Mouse (Mus musculus) brain, embryonic 18.5 days (tissue): ENCODE results near the gene Sox8.

Source experiments
- DNase-seq: peaks from one replicate; pipeline ENCODE4 v3.0.0-alpha.2; 2012; ENCODE audit warnings: low read depth, low spot score

The Sox8 gene

GRCm38 (mm10) chr17:25555666-25556629, 14.5 kb downstream of the Sox8 start:
- DNase-seq: no peak

DNA sequence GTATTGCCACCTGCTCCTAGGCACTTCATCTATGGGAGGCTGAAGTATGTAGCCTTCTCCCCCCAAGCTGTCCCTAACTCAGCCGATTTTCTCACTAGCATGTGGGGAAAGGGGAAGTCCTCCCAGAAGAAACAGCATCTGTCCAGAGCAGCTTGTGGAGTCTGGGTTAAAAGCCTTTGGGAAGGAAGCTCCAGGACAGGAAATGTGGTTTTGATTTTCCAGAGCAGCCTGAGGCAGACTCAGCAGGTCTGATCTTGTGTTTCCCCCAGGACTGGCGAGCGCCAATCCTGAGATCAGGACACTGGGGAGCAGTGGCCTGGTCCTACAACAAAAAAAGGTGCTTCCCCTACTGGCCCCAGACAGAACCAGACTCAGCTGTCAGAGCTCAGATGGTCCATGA, 15.3 kb downstream of the Sox8 start:
- no peak for DNase-seq

DNA sequence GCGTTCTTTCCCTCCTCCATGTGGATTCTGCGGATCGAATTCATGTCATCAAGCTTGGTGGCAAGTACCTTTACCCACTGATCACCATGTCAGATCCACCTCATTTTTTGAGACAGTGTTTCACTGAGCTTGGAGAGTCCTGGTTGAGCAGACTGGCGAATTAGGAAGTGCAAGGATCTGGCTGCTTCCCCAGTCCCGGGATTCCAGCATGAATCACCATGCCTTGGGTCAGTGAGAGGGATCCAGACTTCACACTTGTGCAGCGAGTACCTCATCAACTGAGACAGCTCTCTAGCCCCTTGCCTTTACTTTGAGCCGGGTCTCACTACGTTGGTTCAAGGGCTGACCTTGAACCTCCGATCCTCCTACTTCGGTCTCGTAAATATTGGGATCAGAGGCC, 19.2 kb downstream of the Sox8 start:
- DNase-seq: no peak

DNA sequence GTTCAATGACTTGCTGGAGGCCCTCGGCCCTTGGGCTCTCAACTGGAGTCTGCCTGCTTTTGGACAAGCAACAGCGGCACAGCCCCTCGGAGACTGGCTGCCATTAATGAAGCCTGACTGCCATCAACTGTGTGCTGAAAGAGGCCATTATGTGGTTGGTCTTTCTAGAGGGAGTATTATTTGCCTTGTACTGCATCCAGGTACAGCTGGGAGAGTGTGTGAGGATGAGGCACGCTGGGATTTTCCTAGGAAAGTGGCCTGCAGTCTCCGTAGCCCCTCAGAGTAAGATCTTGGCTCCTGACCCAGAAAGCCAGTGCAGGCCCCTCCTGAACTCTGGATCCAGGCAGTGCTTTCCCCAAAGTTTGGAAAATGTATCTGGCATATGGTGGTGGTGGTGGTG, 20.5 kb downstream of the Sox8 start:
- DNase-seq: no peak

DNA sequence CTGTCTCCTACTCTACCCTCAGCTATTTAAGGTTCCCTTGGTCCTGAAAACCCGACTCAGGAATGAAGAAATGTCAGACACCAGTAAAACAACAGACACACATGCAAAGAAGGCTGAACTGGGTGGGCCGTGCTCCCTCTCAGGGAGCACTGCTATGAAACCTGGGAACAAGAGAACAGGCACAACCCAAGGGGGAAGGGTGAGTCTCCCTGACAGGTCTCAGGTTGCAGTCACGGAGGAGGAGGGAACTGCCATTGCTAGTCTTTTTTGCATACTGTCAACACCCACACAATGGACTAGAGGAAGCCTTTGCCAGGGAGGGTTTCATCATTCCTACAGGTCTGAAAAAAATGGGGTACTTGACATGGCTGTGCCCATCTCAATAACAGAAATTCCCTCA, 23.5 kb downstream of the Sox8 start:
- no peak for DNase-seq

- DNase-seq: no peak
Observed at GRCm38 (mm10) chr17:25541768-25542167, 28.7 kb downstream of the Sox8 start.

DNA sequence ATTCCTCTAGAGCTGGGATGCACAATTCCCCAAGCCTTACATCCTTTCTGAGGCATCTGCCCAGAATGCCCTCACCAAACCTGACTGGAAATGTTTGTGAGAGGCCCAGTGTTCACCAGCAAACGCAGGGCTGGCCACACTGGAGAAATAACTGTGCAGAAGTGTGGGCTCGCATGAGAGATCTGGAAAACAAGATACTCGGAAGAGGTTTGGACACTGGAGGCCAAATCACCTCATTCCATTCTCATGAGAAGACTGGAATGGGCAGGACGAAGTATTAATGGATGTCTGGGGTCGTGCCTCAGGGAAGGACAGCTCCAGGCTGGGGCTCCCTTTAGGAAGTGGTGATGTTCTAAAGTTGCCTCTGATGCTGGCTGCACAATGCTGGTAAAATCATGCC, 29.8 kb downstream of the Sox8 start:
- DNase-seq: no peak

GRCm38 (mm10) chr17:25538945-25539875, 31.3 kb downstream of the Sox8 start:
- DNase-seq: no peak

- no peak for DNase-seq
Observed at GRCm38 (mm10) chr17:25530357-25531022, 40.0 kb downstream of the Sox8 start.

DNA sequence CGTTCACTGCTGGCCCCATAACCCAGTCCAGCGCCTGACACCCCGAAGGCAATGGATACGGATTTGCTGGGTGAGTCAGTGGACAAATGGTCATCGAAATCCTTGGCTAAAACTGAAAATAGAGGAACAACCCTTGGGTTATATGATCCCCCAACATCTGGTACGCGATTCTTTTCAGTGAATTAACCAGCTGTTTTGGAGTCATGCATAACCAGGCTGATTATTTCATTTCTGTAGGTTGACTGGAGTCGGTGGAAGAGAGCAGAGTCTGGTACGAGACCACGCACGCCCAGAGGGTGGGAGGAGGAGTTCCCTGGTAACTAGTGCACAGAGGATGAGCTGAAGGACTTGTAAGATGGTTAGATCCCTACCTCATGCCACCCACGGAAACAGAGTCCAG, 48.4 kb downstream of the Sox8 start:
- no peak for DNase-seq

DNA sequence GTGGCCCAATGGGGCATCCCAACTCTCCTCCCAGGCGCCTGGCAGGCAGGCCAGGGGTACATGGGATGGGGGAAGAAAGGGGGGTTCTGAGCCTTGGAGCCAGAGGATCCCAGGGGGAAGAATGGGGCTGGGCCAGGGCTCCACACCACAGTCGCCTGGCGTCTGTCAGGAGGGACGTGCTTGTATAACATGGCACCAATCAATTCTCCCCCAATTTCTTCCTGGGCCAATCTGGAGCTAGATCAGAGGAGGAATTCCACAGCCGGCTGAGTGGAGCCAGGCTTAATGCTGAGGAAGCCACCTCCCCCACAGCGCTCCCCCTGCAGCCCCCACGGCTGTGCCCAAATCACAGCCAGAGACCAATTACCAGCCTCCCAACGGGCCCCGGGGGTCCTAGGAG, 50.0 kb downstream of the Sox8 start:
- DNase-seq: no peak

GRCm38 (mm10) chr17:25519511-25519910, 51.0 kb downstream of the Sox8 start:
- DNase-seq: no peak

- DNase-seq: no peak
Observed at GRCm38 (mm10) chr17:25518144-25518543, 52.3 kb downstream of the Sox8 start.

DNA sequence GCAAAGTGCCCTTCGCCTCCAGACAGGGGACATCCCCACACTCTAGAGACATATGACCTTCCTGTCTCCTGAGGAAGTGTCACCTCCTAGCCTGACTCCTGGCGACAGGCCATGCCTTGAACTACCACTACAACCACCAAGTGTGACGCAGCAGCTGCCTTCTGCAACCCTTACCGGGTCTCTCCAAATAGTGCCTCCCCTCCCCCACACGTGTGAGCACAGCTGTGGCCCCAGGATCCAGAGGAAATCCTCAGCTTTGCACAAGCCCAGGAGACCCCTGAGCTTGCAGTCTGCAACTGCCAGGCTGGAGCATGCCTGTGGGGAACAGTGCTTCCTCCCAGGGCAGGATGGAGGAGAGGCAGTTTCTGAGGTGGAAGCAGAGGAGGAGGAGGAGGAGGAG, 54.2 kb downstream of the Sox8 start:
- no peak for DNase-seq
